Mouse (Mus musculus) frontal cortex, adult 2 months (tissue): ENCODE measurements around the gene Stt3a. TPM values are rescaled to one million over a fixed set of nuclear protein-coding genes. Genes with fewer than 3 reads are reported as not detected.

ENCODE experiments used
- DNase-seq, 2 experiments: peaks; one replicate each; pipeline ENCODE4 v3.0.0; 2022; ENCODE audit warnings: low spot score in 1 of 2; ENCODE audit errors: extremely low spot score in 1 of 2
- polyA plus RNA-seq: library from polyadenylated mRNA; depleted of rRNA; stranded (reverse); fragments of >200 nt; gene quantifications from 2 replicates; pipeline ENCODE4 v1.2.3, GENCODE M21; 2012; rRNA removed

Gene Stt3a
- polyA plus RNA-seq, 1 experiment = 45.8 TPM

DNA sequence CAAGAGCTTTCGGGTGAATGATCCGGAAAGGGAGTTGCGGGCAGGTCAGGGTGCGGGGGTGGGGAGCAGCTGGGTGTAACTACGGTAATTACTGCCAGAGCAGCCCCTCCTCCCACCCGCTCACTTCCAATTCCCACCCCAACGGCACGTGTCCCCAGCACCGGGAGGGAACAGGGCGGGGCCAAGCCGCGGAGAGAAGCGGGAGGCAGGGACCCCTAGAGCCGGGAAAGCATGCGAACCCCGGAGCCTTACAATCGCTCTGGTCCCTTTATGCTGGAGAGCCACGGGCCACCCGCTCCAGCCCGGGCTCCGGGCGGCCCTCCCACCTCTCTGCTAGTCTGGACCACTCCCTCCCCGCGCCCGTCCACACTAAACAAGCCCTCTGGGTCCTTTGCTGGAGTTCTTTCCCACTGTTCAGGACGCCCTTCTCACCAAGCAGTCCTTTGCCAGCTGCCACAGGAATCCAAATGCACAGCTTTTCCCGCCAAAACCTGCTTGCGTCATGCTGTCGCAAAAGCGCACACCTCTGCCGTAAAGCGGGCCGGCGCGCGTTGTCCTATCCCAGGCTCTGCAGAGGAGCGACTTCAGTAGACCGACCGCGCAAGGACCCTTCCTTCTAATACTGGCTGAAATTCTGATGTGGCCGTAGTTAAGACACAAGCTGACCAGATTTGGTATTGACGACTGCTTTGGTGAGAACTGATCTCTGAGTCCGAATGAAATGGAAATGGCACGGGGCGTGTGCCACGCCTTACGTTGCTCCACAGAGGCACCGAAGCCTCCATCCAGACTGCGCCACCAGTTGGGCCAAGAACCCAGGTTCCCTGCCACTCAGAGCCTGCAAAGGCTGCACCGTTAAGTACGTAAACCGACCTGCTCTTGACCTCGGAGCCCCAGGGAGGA lies 41.1 kb downstream of the Stt3a start:
- DNase-seq = peak; percentile 85 to 95

DNA sequence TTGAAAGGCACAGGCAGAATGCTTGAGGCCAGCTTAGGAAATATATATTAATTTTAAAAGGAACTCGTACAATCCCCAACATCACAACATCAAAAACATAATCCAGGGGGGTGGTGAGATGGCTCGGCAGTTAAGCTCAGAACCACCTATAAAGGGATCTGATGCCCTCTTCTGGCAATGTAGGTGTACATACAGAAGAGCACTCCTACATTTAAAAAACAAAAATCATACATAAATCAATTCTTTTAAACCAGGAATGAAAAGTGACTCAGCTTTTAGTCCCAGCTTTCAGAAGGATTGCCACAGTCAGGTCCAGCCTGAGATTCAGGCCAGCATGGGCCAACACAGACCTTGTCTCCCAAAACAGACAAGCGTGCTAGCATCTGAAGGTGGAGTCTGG lies 50.9 kb downstream of the Stt3a start:
- peak in 1 of 2 experiments; percentile 18 for DNase-seq

- no peak for DNase-seq
Observed at GRCm38 (mm10) chr9:36707304-36707703, 60.2 kb downstream of the Stt3a start.

DNA sequence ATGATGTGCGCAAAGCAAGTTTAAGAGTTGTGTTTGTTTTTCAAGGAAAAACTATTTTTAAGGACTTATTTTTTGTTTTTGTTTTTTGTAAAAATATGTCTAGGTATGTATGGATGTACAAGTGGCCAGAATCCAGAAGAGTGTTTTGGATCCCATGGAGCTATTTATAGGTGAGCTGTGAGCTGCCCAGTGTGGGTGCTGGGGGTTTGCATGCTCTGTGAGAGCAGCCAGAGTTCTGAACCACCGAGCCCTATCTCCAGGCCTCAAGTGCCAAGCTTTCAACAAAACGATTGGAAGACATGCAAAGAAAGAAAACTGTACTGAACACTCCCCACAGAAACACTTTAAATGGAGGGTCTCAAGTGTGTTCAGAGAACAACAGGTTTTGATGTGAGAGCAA lies 61.6 kb downstream of the Stt3a start:
- DNase-seq = no peak

DNA sequence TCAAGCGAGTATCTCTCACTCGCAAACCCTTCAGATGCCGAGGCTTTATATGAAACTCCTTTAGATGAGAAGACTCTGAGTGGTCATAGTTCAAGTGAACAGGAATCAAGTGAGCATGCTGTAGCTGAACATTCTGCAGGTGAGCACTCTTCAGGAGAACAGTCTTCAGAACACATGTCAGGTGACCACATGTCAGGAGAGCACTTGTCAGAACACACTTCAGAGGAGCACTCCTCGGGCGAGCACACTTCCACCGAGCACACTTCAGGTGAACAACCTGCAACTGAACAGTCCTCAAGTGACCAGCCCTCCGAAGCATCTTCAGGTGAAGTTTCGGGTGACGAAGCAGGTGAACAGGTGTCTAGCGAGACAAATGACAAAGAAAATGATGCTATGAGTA lies 73.2 kb downstream of the Stt3a start:
- DNase-seq = no peak

DNA sequence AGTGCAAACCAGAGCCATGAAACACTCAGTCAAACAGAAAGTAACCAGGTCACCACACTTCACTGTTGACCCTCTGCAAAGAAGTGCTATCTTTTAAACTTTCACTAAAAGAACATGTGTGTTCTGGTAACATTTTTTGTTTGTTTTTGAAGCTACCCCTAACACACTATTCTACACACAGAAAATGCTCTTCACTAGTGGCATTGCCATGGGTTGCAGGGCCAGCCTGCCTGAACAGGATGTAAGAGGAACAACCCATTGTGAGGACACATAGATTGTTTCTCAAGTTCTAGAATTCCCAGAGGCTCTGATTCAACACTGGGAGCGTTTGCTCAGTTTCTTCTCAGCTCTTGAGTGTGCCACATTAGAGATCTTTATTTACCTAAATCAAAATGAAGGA lies 74.6 kb downstream of the Stt3a start, which contains the start of gene Acrv1:
Gene Acrv1 (plus strand): TSS at position 301 of the 400 bp plus-strand sequence.
- no peak for DNase-seq

DNA sequence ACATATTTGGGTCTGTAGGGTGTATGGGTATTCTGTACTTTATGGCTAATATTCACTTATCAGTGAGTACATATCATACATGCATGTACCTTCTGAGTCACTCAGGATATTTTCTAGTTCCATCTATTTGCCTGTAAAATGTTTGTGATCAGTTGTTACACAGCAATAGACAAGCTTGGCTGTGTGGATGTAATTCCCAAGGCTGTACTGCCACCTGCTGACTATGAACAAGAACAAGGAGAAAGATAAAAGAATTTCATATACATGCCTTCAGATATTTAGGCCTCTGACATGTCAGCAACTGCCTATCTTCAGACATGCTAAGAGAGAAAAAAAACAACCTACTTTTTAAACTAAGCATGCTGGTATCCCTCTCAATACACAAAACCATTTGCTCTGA lies 80.2 kb downstream of the Stt3a start:
- peak in 1 of 2 experiments; percentile 58 for DNase-seq

GRCm38 (mm10) chr9:36681424-36681823 lies 86.1 kb downstream of the Stt3a start:
- DNase-seq = no peak

Other genes with a start within 250 kb of the Stt3a start
- not detected in 2 replicates for gene Gm5615, start 225.7 kb downstream of the Stt3a start, polyA plus RNA-seq
- not detected in 2 replicates for gene Gm17689, start 185.0 kb downstream of the Stt3a start, polyA plus RNA-seq
- 0.04 TPM in 1 of 2 replicates, not detected in the other for gene A630095E13Rik, start 124.3 kb downstream of the Stt3a start, polyA plus RNA-seq
- gene Acrv1, start 74.5 kb downstream of the Stt3a start, polyA plus RNA-seq = not detected in 2 replicates
- 1.4 and 1.7 TPM in 2 replicates for gene Chek1, start 40.6 kb downstream of the Stt3a start, polyA plus RNA-seq
- gene Ei24, start 29.7 kb upstream of the Stt3a start, polyA plus RNA-seq = 128 and 130 TPM in 2 replicates
- 315 and 327 TPM in 2 replicates for gene Fez1, start 54.2 kb upstream of the Stt3a start, polyA plus RNA-seq